Mouse (Mus musculus) neutrophil, adult 5-6 weeks (primary cell): ENCODE data around the gene Emsy. TPM values are rescaled to one million over a fixed set of nuclear protein-coding genes. Genes with fewer than 3 reads are reported as not detected.

Source experiments
- ATAC-seq: fragments of 151-379, 151-347 bp; 2 replicates; pipeline ENCODE4 v1.8.0; 2017; ENCODE audit warnings: mild to moderate bottlenecking, moderate TSS enrichment; ENCODE audit not compliant: insufficient number of reproducible peaks, poor library complexity, low FRiP score, severe bottlenecking; ENCODE audit errors: extremely low read depth
- total RNA-seq: library from RNA; stranded (forward); fragments of 200-1000 nt; gene quantifications from 2 replicates; pipeline ENCODE4 v1.2.3, GENCODE M21; 2017

Gene Emsy
- total RNA-seq, 1 experiment from 2014 or later = 95.3 TPM

DNA sequence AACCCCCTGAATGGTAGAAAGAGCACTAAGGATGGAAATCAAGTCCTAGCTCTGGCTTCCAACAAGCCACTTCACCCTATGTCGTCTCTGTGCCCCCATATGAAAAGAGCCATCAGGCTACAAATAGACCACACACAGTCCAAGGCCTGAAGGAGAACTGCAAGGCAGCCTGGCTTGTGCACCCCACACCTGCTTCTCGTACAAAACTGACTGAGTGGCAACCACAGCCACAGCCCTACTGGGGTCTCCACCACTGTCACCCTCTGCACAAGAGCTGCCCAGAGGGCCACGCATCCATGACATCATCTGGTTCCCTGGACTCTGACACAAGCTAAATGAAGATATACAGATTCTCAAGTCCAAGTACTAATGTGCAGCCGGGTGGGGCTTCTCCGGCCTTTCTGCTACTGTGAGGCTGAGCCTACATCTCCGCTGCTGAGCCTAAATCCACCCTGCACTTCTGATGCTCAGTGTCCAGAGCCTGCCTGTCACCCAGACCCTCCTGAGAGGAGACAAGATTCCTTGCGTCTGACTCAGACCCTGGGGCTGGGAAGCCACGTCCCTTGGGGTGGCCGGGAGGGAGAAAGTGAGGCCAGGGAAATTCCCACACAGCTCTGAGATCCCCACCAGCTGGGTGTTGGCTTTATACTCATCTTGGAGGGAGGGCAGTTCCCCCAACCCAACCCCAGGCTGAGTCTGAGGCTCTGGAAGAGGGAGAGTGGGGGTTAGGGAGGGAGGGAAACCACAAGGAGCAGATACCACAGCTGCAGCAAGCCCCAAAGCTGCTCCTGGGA, 98.3 kb downstream of the Emsy start:
- no peak for ATAC-seq

DNA sequence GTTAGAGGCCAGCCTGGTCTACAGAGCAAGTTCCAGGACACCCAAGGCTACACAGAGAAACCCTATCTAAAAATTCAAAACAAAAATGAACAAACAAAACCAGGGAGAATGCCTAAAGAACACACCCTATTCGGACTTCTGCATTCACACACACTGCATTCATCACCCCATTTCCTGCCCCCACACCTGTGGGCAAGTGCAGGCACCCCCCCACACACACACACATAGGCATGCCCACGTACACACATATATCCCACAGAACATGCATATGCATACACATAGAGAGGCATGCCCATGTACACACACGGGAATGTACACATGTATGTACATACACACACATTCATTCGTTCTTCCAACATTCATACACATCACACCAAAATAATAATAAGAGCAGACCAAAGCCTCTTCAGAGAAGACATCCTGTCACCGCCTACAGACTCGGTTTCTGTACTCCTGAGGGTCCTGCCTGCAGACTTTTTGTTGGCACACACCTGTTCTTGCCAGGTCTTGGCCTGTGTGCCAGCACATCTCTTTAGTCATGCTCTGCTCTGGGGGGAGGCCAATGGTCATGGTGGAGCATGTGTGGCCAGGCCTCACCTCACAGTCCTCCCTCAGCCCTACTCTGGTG, 99.7 kb downstream of the Emsy start:
- no peak for ATAC-seq

DNA sequence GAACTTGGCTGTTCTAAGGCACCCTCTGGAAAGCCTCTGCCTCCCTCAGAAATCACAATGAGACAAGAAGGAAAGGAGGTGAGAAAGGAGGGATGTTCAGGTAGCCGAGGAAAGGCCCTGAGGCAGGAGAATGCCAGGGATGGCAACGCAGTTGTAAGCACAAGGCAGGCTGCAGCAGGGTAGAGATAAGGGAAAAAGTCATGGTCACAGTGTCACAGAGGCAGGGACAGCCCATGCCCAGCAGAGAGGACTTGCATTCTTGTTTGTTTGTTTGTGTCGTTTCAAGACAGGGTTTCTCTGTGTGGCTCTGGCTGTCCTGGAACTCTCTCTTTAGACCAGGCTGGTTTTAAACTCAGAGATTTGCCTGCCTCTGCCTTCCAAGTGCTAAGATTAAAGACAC, 105.5 kb downstream of the Emsy start:
- ATAC-seq = no peak

DNA sequence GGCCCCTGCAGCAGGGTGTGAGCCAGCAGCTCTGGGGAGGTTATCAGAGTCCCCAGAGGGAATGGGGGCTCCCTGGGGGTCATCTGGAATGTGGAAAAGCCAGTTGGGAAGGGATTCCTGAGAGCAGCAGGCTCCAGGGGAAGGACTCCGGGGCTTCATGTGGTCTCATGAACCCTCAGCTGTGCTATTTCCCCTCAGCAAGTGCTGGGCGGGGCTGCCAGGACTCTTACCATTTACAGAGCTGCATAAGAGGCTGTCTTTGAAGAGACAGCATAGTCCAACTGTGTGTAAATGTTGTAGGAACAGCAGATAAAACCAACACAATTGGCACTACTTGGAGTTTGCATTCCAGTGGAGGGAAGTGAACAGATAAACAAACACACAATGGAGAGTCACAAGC, 106.0 kb downstream of the Emsy start:
- ATAC-seq = no peak

DNA sequence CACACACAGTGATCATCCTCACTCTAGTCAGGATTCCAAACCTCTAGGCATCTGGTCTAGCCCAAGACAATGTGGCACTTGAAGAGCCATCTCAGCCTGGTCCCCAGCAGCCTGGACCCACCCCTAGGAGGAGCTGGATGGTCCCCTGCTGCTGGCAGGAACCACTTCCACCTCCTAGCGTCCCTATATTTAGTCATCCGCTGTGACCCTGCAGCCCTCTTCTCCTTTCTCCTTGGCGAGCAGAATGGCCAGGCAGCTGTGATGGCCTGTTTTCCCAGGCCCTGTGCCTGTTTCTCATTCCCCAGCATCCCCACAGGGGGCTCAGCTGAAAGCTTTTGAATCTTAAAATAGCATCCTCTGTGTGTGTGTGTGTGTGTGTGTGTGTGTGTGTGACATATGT, 107.7 kb downstream of the Emsy start:
- no peak for ATAC-seq

DNA sequence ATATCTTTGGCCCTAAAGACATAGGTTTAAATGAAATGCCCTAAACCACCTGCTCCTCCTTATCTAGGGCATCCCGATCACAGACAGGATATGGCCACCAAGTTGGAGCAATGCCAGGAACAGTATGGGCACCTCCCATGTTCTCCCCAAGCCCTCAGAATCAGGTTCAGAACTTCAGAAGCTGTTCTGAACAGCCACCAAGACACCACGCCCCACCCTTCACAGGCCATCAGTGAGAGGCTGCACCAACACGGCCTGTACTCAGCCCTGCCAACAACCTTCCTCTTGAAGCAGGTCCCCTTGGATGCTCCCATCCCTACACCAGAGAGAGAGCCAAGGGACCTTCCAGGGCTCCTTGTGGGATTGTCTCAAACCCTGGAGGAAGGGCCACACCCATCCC, 112.0 kb downstream of the Emsy start:
- no peak for ATAC-seq

DNA sequence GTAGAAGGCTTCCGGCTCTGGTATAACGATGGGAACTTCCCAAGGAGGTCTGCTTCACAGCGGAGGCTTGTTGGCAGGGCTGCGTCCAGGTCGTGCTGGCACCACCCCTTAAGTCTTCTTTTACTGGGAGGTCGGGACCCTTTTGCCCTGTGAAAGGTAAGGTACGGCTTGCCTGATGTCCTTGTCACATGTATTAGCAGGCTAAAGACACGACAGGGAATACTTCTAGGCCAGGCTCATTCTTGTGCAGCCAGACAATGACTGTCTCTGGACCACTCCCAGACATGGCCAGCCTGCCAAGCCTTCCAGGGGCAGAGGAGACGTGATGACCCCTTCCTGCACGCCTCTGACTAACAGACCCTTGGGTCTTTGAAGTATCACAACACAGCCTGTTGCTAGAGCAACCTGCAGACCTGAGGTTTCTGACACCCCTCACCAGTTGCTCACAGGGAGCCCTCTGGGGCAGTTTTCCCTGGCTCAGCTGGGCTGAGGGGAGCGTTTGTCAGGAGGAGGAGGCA, 112.7 kb downstream of the Emsy start:
- ATAC-seq = no peak

DNA sequence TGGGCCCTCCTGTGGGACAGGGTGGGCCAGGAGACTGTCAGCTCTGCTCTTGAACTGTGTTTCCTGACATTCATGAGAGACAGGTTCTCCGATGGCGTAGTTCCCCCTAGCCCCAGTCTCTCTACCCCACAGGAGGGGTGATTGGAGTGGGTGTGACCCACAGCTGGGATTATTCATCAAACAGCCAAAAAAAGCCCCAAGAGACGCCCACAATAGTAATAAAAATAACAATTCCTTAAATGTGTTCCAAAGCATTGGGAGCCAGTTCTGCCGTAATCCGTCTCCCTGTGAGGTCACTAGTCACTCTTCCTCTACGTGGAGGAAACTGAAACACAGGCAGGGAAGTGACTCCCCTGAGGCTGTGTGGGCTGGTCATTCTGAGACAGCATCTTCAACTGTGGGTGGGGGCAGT, 113.8 kb downstream of the Emsy start:
- ATAC-seq = no peak

DNA sequence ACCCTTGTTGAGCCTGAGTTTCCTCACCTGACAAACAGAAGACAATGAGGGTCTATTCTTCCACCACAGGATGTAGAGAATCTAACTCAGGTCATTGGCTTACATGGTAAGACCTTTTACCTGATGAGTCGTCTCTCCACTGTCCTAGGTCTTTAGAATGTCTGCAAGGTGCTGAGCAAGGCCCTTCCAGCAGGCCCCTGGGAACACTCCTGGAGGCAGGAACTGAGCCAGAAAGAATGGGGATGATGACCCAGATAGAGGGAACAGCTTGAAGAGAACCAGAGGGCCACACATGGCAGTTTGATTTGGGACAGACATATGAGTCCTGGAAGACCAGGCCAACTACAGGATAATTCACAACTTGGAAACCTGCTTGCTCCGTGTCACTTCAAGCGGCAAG, 114.3 kb downstream of the Emsy start:
- no peak for ATAC-seq

DNA sequence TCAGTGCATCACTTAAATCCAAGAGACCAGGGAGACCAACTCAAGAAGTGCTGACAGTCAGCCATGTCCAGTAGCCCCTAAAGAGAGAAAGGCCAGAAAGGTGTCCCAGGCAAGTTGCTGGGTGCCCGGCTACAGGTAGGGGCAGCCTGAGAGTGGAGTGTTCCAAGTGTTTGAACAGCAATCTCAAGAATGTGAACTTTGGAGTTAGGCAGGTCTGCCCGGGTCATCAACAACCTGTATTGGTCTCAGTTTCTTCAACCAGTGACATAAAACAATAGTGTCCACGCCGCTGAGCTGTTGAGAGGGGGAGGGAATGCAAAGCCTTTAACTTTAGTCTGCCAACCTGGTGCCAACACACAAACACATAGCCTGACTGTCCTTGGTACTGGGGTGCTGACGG, 115.0 kb downstream of the Emsy start:
- ATAC-seq = no peak

DNA sequence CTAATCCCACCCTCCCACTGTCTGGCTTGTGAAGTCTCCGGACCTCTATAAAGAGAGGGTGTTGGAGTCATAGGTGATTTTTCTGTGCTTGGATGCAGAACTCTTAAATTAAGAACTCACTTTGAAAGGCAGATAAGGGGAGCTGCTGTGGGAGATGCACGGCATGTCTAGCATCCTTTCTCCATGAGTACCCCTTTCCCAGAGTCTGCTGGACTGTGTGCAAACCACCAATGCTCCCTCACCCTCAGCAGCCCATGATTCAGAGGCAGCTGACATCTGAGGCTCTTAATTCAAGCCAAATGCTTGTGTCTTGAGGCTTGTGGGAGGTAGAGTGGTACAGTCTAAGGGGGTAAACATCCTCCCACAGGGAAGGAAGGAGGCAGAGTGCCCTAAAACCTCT, 115.7 kb downstream of the Emsy start:
- ATAC-seq = no peak

DNA sequence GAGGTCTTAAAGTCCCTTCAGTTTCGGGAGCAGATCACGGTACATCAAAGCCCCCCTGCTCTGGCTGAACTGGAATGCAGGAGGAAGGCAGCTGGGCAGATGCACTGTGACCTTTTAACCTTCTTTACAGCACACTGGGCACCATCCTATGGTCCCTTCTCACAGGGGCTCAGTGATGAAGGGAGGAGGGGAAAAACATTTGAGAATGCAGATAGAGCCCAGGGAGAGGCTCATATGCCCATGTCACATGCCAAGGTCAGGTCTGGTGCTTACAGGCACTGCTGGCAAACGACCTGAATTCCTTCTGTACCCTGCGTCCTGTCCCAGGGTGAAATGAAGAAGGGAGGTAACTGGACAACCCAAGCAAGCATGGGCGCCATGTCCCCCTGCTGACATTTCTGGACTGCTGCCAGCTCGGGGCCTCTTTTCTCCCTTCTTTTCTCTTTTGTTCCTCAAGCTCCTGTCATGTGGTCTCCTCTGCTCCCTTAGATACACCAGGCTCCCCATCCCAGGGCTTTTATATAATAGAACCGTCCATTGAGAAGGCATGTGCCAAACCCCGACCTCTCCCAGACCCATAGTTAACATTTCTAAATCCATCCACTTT, 118.5 kb downstream of the Emsy start:
- no peak for ATAC-seq

DNA sequence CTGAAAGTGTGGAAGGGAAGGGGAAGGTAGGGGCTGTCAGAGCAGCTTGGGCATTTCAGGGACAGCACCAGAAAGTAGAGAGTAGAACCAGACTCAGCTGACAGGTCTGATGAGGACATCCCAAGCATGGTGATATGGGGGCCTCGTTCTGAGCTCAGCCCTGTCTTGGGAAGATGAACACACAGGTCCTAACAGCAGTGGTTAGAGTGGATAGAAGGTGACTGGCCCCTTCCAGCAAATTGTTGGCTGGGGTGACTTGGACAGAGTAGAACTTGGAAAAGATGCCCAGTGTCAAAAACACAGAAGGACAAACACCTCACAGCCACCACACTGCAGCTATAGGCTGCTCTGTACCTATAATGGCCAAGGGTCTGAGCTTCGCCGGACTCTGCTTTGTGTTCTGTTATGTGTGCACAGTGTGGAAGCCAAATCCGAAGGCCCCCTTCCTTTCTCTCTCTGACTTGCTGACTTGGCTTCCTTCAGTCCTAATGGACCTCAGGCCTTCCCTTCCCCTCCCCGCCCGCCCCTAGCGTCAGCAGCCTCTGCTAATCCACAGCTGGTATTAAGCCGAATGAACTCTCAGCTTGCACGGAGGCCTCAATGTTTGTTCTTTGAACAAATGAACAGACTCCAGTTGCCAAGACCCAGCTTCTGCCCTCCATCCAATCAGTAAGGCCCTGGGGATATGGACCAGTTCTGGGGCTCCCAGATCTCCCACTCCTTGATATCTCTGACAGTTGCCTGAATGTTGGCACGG, 119.2 kb downstream of the Emsy start:
- no peak for ATAC-seq

Other genes starting within 250 kb of the Emsy start
- gene Gucy2d, start 216.4 kb downstream of the Emsy start, total RNA-seq = not detected in 2 replicates
- 0.25 and 0.93 TPM in 2 replicates for gene Lrrc32, start 167.5 kb downstream of the Emsy start, total RNA-seq
- 36.9 and 42.4 TPM in 2 replicates for gene Thap12, start 46.3 kb upstream of the Emsy start, total RNA-seq
- 0.37 and 0.81 TPM in 2 replicates for gene Wnt11, start 178.3 kb upstream of the Emsy start, total RNA-seq